Mouse (Mus musculus) spleen, adult 2 months (tissue): Measurements from ENCODE around the gene Hoxd4. TPM values are rescaled to one million over a fixed set of nuclear protein-coding genes. Genes with fewer than 3 reads are reported as not detected.

Source experiments
- DNase-seq, 2 experiments: peaks; one replicate each; pipeline versions ENCODE4 v3.0.0 to v3.0.0-alpha.2; 2012 to 2021; ENCODE audit warnings: low spot score in 2 of 2, low read depth in 1 of 2
- H3K27ac ChIP-seq: fragments of 200-500 bp; 2 replicates; pipeline ENCODE4 v1.5.1; 2012; ENCODE audit warnings: low read length, inconsistent platforms; ENCODE audit not compliant: insufficient read depth
- H3K27me3 ChIP-seq: fragments of 200-500 bp; 2 replicates; pipeline ENCODE4 v1.6.1; 2012; ENCODE audit warnings: mild to moderate bottlenecking, moderate library complexity, low read length, inconsistent platforms; ENCODE audit not compliant: control insufficient read depth, insufficient read depth
- H3K36me3 ChIP-seq: fragments of 200-500 bp; 2 replicates; pipeline ENCODE4 v1.6.1; 2012; ENCODE audit warnings: mild to moderate bottlenecking, low read length, inconsistent platforms; ENCODE audit not compliant: control insufficient read depth, insufficient read depth
- H3K4me1 ChIP-seq: fragments of 200-500 bp; 2 replicates; pipeline ENCODE4 v1.6.1; 2011; ENCODE audit warnings: inconsistent platforms; ENCODE audit not compliant: control insufficient read depth, insufficient read depth, insufficient read length
- H3K4me3 ChIP-seq: fragments of 200-500 bp; 2 replicates; pipeline ENCODE4 v1.5.1; 2011; ENCODE audit warnings: mild to moderate bottlenecking, inconsistent platforms; ENCODE audit not compliant: insufficient read depth, insufficient read length; ENCODE audit errors: extremely low read depth
- CTCF ChIP-seq: fragments of 200-500 bp; IDR thresholded peaks from 2 replicates; pipeline ENCODE4 v1.5.1; 2011; ENCODE audit warnings: mild to moderate bottlenecking, inconsistent platforms; ENCODE audit not compliant: insufficient read depth, insufficient read length, insufficient replicate concordance; ENCODE audit errors: extremely low read depth
- POLR2A ChIP-seq: fragments of 200-500 bp; IDR thresholded peaks from 2 replicates; pipeline ENCODE4 v1.6.1; 2011; ENCODE audit warnings: low read depth, low read length, inconsistent platforms
- WGBS: fragments of 180-500 bp; shearing (Covaris S2); methylation state at CpG from one replicate; pipeline ENCODE4 v1.1.7; 2018; 5-methylcytosine and 5-hydroxymethylcytosine counted together
- polyA plus RNA-seq: library from polyadenylated mRNA; depleted of rRNA; stranded (reverse); fragments of >200 nt; gene quantifications from 2 replicates; pipeline ENCODE4 v1.2.3, GENCODE M21; 2012

Hoxd4 gene
- polyA plus RNA-seq, 1 experiment, result 0.29 TPM

DNA sequence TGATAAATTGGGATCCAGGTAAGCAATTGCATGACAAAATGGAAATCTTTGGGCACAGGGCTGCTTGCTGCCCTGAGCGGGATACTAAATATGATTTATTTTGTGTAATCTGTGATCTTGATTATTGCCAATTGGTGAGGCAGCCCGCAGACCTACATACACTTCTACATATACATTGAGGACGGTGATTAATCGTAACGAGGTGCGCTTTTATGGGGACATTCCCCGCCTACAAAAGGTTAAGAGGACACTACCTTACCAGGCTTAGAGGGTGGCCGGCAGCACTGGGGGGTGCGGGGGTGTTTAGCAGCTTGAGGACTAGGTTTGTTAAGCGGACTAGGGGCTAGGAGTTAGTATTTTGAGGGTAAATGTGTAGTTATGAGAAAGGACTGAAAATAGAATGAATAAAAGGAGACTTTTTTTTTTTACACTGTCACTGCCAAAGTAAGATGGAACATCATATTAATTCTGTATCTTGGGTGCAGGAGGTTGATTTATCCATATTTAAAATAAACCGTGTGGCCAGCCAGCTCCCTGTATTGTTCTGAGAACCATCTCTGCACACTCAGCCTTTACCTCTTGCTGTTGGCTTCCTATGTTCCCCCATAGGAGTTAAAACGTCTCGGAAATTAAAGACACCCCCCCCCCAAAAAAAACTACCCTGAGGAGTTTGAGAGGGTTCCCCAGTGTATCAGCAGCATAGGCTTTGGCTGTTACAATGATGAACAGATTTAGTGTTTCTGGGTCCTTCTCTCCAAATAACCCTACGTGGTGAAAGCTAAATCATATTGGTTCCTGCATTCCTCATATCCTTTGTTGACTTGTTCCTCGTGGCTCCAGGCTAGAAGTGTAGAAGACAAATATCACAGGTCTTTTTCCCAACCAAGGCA is 25.2 kb downstream of the Hoxd4 start:
- DNase-seq, result no peak
- H3K27ac ChIP-seq, result no peak overlapping the region
- H3K27me3 ChIP-seq, result peaks cover 38% of the 10 kb centered on the region
- no peak overlapping the region for H3K4me3 ChIP-seq
- H3K36me3 ChIP-seq, result no peaks in the 10 kb centered on the region
- TF ChIP-seq POLR2A, result no peak
- no peak for TF ChIP-seq CTCF
- H3K4me1 ChIP-seq, result no peaks in the 10 kb centered on the region
- 26% methylated on average over 15 of the region's 15 CpGs for WGBS

DNA sequence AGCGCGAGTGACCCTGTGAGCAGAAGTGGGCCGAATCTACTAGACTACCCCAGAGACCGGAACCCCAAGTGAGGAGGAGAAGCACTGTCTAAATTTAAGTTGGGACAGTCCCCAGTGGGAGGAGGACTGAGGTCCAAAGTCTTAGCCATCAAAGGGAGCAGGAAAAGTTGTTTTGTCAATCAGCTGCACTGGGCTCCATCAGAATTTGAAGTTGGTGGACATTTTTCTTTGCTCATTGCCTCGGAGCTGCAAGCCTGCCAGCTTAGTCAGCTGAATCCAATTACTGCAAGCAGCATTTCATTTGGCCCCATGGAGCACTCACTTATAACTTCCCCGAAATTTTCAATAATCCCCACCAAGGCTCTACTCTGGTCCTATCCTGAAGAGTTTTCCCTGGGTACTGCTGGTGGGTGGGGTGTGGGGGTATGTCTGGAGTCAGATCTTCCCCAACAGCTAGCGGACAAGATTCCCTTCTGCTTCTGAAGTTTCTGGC is 25.9 kb downstream of the Hoxd4 start:
- Histone ChIP-seq H3K36me3 (no peaks in the 10 kb centered on the region), H3K4me1 (no peaks in the 10 kb centered on the region), H3K27me3 (peaks cover 38% of the 10 kb centered on the region), H3K4me3 (no peak overlapping the region), H3K27ac (no peak overlapping the region)
- WGBS, result 36% methylated on average over 7 of the region's 7 CpGs
- no peak for DNase-seq
- TF ChIP-seq CTCF (no peak), POLR2A (no peak)

DNA sequence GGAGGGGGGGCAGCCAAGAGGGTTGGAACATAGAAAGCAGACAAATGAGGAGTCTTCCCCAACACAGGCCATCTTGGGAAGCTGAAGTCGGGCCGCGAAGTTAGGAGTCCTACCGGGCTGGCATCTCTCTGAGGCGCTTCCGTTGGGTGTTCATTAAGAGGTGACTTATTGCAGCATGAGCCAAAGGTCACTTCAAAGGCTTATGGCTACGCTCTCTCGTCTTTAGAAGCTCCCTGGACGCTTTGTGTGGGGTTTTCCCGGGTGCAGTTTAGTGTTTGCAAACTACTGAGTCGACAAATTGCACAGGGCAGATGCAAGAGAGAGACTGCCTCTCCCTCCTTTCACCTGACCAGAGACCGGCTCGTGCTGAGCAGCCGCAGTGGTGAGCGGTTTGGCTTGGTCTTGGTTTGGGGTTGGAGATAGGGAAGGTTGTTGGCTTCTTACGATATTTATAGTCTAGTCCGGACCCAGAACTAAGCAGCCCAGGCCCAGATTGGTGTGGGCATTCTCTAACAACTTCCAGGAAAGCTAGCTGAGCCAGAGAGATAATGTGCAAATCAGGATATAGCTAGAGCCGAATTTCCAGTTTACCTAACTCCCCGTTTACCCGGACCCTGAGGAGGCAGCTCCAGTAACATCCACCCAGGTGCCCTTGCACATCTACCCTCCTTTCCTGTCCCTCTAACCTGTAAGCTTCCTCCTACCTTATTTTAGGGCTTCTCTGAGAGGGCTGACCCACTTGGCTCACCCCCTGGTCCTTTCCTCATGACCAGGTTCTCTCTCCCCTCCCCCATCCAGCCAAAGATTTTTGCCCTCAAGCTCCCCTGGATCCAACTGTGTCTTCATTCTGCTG is 27.1 kb downstream of the Hoxd4 start:
- DNase-seq, result no peak
- Histone ChIP-seq H3K4me3 (no peak overlapping the region), H3K27ac (no peak overlapping the region), H3K27me3 (peaks cover 33% of the 10 kb centered on the region), H3K4me1 (no peaks in the 10 kb centered on the region), H3K36me3 (no peaks in the 10 kb centered on the region)
- TF ChIP-seq POLR2A (no peak), CTCF (no peak)
- 9% methylated on average over 20 of the region's 20 CpGs for WGBS

DNA sequence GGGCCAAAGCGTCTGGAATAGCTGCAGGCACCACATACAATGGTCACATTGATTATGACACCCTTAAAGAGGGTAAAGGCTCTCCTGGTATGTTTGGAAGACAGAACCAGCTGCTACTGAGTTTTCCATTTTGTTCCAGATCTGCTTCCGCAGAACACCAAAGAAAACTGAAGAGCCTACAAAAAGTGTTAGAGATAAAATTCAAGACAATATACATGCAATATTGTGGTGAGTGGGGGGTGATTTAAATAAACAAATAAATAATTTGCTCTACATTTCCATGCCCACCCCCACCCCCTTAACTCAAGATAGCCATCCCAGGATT is 27.7 kb downstream of the Hoxd4 start:
- 32% methylated on average over 2 of the region's 2 CpGs for WGBS
- TF ChIP-seq CTCF (no peak), POLR2A (no peak)

DNA sequence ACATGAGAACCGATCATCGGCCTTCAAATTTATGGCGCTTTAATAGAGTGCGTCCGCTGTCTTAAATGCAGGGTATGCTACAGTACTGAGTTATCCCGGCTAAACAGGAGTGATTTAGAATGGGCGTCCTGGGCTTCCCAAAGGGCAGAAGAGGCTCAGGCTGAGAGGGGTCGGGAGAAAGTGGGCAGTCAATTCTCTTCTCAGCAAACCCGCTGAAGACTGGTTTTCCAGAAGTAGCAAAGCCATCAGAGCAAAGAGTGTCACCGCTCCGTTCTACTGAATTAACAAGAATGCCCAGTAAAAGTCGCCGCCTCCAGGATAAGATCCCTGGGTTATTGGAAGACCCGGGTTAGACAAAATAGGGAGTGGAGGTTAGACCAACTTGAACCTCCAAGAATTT is 28.1 kb downstream of the Hoxd4 start:
- WGBS, result 17% methylated on average over 14 of the region's 14 CpGs
- H3K4me1 ChIP-seq, result no peaks in the 10 kb centered on the region
- DNase-seq, result no peak
- no peaks in the 10 kb centered on the region for H3K36me3 ChIP-seq
- no peak overlapping the region for H3K4me3 ChIP-seq
- TF ChIP-seq CTCF (no peak), POLR2A (no peak)
- H3K27ac ChIP-seq, result no peak overlapping the region
- peaks cover 26% of the 10 kb centered on the region for H3K27me3 ChIP-seq

More for the DNA sequence above, 27.7 kb downstream of the Hoxd4 start:
- Histone ChIP-seq H3K27ac (no peak overlapping the region), H3K27me3 (peaks cover 29% of the 10 kb centered on the region), H3K4me1 (no peaks in the 10 kb centered on the region), H3K36me3 (no peaks in the 10 kb centered on the region), H3K4me3 (no peak overlapping the region)
- DNase-seq, result no peak

DNA sequence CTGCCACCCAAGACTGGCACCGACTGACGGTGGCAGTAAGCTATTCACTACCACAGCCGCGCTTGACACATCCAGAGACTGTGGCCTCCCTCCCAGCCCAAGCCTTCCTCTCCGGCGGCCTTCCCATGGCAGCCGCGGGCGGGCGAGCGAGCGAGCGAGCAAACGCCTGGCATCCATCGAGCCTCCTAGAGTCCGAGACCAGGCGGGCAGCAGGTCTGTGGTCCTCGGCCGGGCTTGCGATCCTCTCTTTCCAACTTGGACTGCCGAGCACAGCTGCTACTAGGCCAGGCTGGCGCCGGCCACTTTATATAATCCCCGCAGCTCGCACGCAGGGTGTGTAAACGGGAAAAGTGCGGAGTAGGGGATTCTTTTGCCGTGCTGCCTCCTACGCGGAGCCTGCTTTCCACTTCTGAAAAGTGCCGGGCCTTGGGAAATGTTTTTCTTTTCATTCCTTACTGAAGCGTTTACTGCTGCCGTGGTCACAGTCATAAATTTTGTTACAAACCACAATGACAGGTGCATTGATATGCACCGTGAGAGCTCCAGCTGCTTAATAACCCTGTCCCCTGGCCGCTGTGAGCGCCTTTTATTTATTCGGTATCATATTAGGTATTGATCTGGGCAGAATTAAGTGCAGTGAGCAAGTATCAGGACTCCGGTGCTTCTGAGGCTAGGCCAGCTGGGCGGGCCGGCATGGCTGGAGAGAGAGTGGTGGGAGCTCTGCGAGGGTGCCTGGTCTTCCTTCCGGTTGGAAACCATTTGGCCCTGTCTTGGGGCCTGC is 28.8 kb downstream of the Hoxd4 start:
- 6% methylated on average over 43 of the region's 43 CpGs for WGBS
- DNase-seq, result no peak
- Histone ChIP-seq H3K4me1 (no peaks in the 10 kb centered on the region), H3K36me3 (no peaks in the 10 kb centered on the region), H3K4me3 (no peak overlapping the region), H3K27me3 (peaks cover 24% of the 10 kb centered on the region), H3K27ac (no peak overlapping the region)
- TF ChIP-seq CTCF (no peak), POLR2A (no peak)
